Mouse (Mus musculus): Measurements from ENCODE around the gene Ifitm2. TPM values are rescaled to one million over a fixed set of nuclear protein-coding genes. Genes with fewer than 3 reads are reported as not detected.

Gene Ifitm2
- polyA plus RNA-seq, 1 experiment = 493 TPM

- Histone ChIP-seq H3K4me2 (ENCODE audit: low read depth) (no peak overlapping the region), H3ac (ENCODE audit: control insufficient read depth, insufficient read length) (no peak overlapping the region), H3K36me3 (ENCODE audit: control insufficient read depth, insufficient read depth) (no peaks in the 10 kb centered on the region), H3K27me3 (ENCODE audit: control insufficient read depth, insufficient read depth, insufficient read length) (peaks cover 17% of the 10 kb centered on the region), H3K4me3 (no peak overlapping the region), H3K79me2 (ENCODE audit: control insufficient read depth, insufficient read depth) (no peaks in the 10 kb centered on the region)
- no peak for TF ChIP-seq CEBPB (IDR thresholded peaks at IDR 0.05; ENCODE audit: insufficient read depth, poor library complexity, severe bottlenecking)
- no peak for TF ChIP-seq POLR2AphosphoS2 (IDR thresholded peaks at IDR 0.05; ENCODE audit: insufficient read length, low read depth)
- TF ChIP-seq REST (IDR thresholded peaks at IDR 0.05; ENCODE audit: insufficient read depth, insufficient read length) = no peak
- no peak for TF ChIP-seq MYOG (IDR thresholded peaks at IDR 0.05; ENCODE audit: control insufficient read depth in 1 of 3, insufficient read depth in 1 of 3, insufficient read length in 2 of 3, low read depth in 2 of 3)
- TF ChIP-seq USF1 (IDR thresholded peaks at IDR 0.05; ENCODE audit: low read depth) = no peak
- TF ChIP-seq SRF (IDR thresholded peaks at IDR 0.05; ENCODE audit: control insufficient read depth, insufficient read length, low read depth) = no peak
- no peak for TF ChIP-seq TCF12 (IDR thresholded peaks at IDR 0.05; ENCODE audit: insufficient read depth, poor library complexity, severe bottlenecking)
- TF ChIP-seq POLR2A (IDR thresholded peaks at IDR 0.05; ENCODE audit: insufficient read length, low read depth) = no peak
These were observed 17.4 kb downstream of the Ifitm2 start for GRCm38 (mm10) chr7:140938436-140938835.

- no peaks in the 10 kb centered on the region for H3K79me2 ChIP-seq (ENCODE audit: control insufficient read depth, insufficient read depth)
- no peak overlapping the region for H3K4me3 ChIP-seq
- H3K27me3 ChIP-seq (ENCODE audit: control insufficient read depth, insufficient read depth, insufficient read length) = peaks cover 39% of the 10 kb centered on the region
- H3K36me3 ChIP-seq (ENCODE audit: control insufficient read depth, insufficient read depth) = no peaks in the 10 kb centered on the region
- H3ac ChIP-seq (ENCODE audit: control insufficient read depth, insufficient read length) = no peak overlapping the region
- TF ChIP-seq USF1 (IDR thresholded peaks at IDR 0.05; ENCODE audit: low read depth) (no peak), REST (IDR thresholded peaks at IDR 0.05; ENCODE audit: insufficient read depth, insufficient read length) (no peak), MYOG (IDR thresholded peaks at IDR 0.05; ENCODE audit: control insufficient read depth in 1 of 3, insufficient read depth in 1 of 3, insufficient read length in 2 of 3, low read depth in 2 of 3) (no peak), POLR2A (IDR thresholded peaks at IDR 0.05; ENCODE audit: insufficient read length, low read depth) (no peak), MYOD1 (IDR thresholded peaks at IDR 0.05; ENCODE audit: control insufficient read depth in 1 of 3, insufficient read length in 2 of 3, low read depth in 2 of 3) (no peak), TCF3 (IDR thresholded peaks at IDR 0.05; ENCODE audit: insufficient read length, low read depth) (no peak), POLR2AphosphoS2 (IDR thresholded peaks at IDR 0.05; ENCODE audit: insufficient read length, low read depth) (no peak), TCF12 (IDR thresholded peaks at IDR 0.05; ENCODE audit: insufficient read depth, poor library complexity, severe bottlenecking) (no peak), CEBPB (IDR thresholded peaks at IDR 0.05; ENCODE audit: insufficient read depth, poor library complexity, severe bottlenecking) (no peak), E2F4 (IDR thresholded peaks at IDR 0.05; ENCODE audit: insufficient read depth) (no peak), SRF (IDR thresholded peaks at IDR 0.05; ENCODE audit: control insufficient read depth, insufficient read length, low read depth) (no peak), MAX (IDR thresholded peaks at IDR 0.05; ENCODE audit: low read depth) (no peak)
- no peak overlapping the region for H3K4me2 ChIP-seq (ENCODE audit: low read depth)
These were observed 28.6 kb downstream of the Ifitm2 start for GRCm38 (mm10) chr7:140927181-140927580.

GRCm38 (mm10) chr7:140923070-140923775, 32.6 kb downstream of the Ifitm2 start:
- Histone ChIP-seq H3ac (ENCODE audit: control insufficient read depth, insufficient read length) (no peak overlapping the region), H3K79me2 (ENCODE audit: control insufficient read depth, insufficient read depth) (no peaks in the 10 kb centered on the region), H3K36me3 (ENCODE audit: control insufficient read depth, insufficient read depth) (no peaks in the 10 kb centered on the region), H3K27me3 (ENCODE audit: control insufficient read depth, insufficient read depth, insufficient read length) (peaks cover 48% of the 10 kb centered on the region), H3K4me2 (ENCODE audit: low read depth) (no peak overlapping the region), H3K4me3 (no peak overlapping the region)
- TF ChIP-seq E2F4 (IDR thresholded peaks at IDR 0.05; ENCODE audit: insufficient read depth) (no peak), SRF (IDR thresholded peaks at IDR 0.05; ENCODE audit: control insufficient read depth, insufficient read length, low read depth) (no peak), TCF3 (IDR thresholded peaks at IDR 0.05; ENCODE audit: insufficient read length, low read depth) (no peak), REST (IDR thresholded peaks at IDR 0.05; ENCODE audit: insufficient read depth, insufficient read length) (no peak), POLR2A (IDR thresholded peaks at IDR 0.05; ENCODE audit: insufficient read length, low read depth) (no peak), MAX (IDR thresholded peaks at IDR 0.05; ENCODE audit: low read depth) (no peak), MYOG (IDR thresholded peaks at IDR 0.05; ENCODE audit: control insufficient read depth in 1 of 3, insufficient read depth in 1 of 3, insufficient read length in 2 of 3, low read depth in 2 of 3) (no peak), CEBPB (IDR thresholded peaks at IDR 0.05; ENCODE audit: insufficient read depth, poor library complexity, severe bottlenecking) (no peak), USF1 (IDR thresholded peaks at IDR 0.05; ENCODE audit: low read depth) (no peak), POLR2AphosphoS2 (IDR thresholded peaks at IDR 0.05; ENCODE audit: insufficient read length, low read depth) (no peak), TCF12 (IDR thresholded peaks at IDR 0.05; ENCODE audit: insufficient read depth, poor library complexity, severe bottlenecking) (no peak), MYOD1 (IDR thresholded peaks at IDR 0.05; ENCODE audit: control insufficient read depth in 1 of 3, insufficient read length in 2 of 3, low read depth in 2 of 3) (no peak)

GRCm38 (mm10) chr7:140922398-140923069, 33.3 kb downstream of the Ifitm2 start:
- no peak overlapping the region for H3ac ChIP-seq (ENCODE audit: control insufficient read depth, insufficient read length)
- H3K79me2 ChIP-seq (ENCODE audit: control insufficient read depth, insufficient read depth) = no peaks in the 10 kb centered on the region
- no peaks in the 10 kb centered on the region for H3K36me3 ChIP-seq (ENCODE audit: control insufficient read depth, insufficient read depth)
- H3K4me3 ChIP-seq = no peak overlapping the region
- H3K4me2 ChIP-seq (ENCODE audit: low read depth) = no peak overlapping the region
- no peak for TF ChIP-seq MYOD1 (IDR thresholded peaks at IDR 0.05; ENCODE audit: control insufficient read depth in 1 of 3, insufficient read length in 2 of 3, low read depth in 2 of 3)
- peak; percentile 68 for TF ChIP-seq REST (IDR thresholded peaks at IDR 0.05; ENCODE audit: insufficient read depth, insufficient read length)
- peaks cover 48% of the 10 kb centered on the region for H3K27me3 ChIP-seq (ENCODE audit: control insufficient read depth, insufficient read depth, insufficient read length)
